Mouse (Mus musculus): ENCODE measurements around the gene Olfr462. TPM values are rescaled to one million over a fixed set of nuclear protein-coding genes. Genes with fewer than 3 reads are reported as not detected.
A peak's percentile ranks its signal among the peaks of the same experiment; 100 is the strongest.
"Not testable (repeated sequence)": the region's sequence is repeated elsewhere in the genome, so short reads cannot be mapped to it uniquely, and the experiment has no call there.

The Olfr462 gene
- polyA plus RNA-seq, 1 experiment from 2014 or later: not detected

DNA sequence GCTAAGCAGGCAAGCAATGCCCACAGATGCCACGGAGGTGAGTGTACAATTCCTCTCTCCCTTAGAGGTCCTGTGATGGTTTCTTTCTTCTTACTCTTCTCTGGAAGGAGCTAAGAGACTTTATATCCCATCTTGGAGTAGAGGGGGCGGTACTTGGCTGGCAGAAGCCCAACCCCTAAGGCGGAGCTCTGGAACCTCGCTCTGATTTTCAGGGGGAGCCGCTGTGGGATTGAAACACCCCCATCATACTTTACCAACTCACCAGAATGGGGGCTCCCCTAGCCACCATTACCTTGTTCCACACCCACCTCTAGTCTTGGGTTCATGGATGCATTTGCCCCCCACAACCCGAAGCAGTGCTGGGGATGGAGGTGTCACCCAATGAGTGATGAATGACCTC lies 16.6 kb downstream of the Olfr462 start, which contains the start of gene Epx:
Epx (minus strand) TSS at position 101 of the 400 bp plus-strand sequence.
- no peak for ATAC-seq (ENCODE audit: low FRiP score, low read depth)
- 84% methylated on average over 6 of the region's 6 CpGs for WGBS
- no peaks in the 10 kb centered on the region for H3K36me3 ChIP-seq

DNA sequence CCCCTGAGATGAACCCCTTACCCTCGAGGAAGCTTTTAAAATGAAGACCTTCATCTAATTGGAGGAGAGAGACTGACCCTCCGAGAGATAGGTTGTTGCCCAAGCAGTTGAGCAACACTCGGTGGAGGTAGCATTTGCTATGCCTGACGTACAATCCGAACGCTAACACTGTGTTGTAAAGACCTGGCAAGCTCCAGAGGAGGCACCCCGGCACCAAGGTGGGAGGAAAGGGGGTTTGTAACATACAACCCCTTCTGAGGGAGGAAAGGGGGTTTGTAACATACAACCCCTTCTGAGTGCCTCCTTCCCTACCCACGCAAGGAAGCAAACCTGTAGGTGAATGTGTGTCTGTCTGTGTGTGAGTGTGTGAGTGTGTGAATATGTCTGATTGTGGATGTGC lies 20.3 kb downstream of the Olfr462 start:
- Histone ChIP-seq H3K4me1 (replicated peaks) (no peaks in the 10 kb centered on the region), H3K27ac (replicated peaks) (no peak overlapping the region), H3K9ac (no peak overlapping the region), H3K36me3 (no peaks in the 10 kb centered on the region), H3K4me3 (no peak overlapping the region), H3K27me3 (no peaks in the 10 kb centered on the region), H3K9me3 (no peaks in the 10 kb centered on the region), H3K4me2 (no peak overlapping the region)
- no peak for ATAC-seq (ENCODE audit: low FRiP score, low read depth)
- 38% methylated on average over 8 of the region's 8 CpGs for WGBS

More for the DNA sequence above, 16.6 kb downstream of the Olfr462 start, which contains the start of gene Epx:
- no peak within 1 kb of the TSS for H3K4me3 ChIP-seq
- H3K9ac ChIP-seq: no peak within 1 kb of the TSS
- no peaks in the 10 kb centered on the region for H3K27me3 ChIP-seq
- no peak within 1 kb of the TSS for H3K27ac ChIP-seq (replicated peaks)
- H3K9me3 ChIP-seq: no peaks in the 10 kb centered on the region
- no peaks in the 10 kb centered on the region for H3K4me1 ChIP-seq (replicated peaks)
- no peak within 1 kb of the TSS for H3K4me2 ChIP-seq

DNA sequence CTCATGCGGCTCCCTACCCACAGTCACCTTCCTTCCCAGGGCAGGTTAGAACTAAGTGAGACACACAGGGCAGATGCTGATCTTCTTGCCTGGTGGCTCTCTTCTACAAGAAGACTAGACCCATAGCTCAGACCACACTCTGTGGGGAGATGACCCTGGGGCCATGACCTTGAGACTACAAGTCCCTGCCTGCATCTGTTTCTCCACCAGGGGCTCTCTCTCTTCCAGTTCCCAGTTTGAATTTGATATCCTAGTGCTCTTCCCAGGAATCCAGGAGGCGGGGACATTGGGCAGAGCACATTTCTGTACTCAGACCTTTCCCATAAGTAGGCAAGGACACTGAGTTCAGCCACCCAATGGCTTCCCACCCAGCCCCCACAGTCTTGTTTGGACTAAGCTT lies 22.0 kb downstream of the Olfr462 start:
- H3K9ac ChIP-seq: no peak overlapping the region
- H3K4me2 ChIP-seq: no peak overlapping the region
- no peaks in the 10 kb centered on the region for H3K36me3 ChIP-seq
- H3K4me1 ChIP-seq (replicated peaks): no peaks in the 10 kb centered on the region
- no peak overlapping the region for H3K4me3 ChIP-seq
- H3K27ac ChIP-seq (replicated peaks): no peak overlapping the region
- no peaks in the 10 kb centered on the region for H3K9me3 ChIP-seq
- 70% methylated on average over 2 of the region's 2 CpGs for WGBS
- H3K27me3 ChIP-seq: no peaks in the 10 kb centered on the region
- ATAC-seq (ENCODE audit: low FRiP score, low read depth): no peak

DNA sequence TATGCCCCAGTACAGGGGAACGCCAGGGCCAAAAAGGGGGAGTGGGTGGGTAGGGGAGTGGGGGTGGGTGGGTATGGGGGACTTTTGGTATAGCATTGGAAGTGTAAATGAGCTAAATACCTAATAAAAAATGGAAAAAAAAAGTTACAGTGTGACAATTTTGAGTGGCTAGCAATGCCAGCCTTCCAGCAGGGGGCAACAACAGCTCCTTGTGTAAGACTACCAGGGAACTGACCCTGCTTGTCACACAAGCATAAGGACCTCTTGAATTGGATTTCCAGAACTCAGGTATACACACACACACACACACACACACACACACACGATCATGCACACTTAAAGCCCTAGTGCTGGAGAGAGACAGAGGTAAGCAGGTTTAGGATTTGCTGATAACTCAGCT lies 25.2 kb downstream of the Olfr462 start:
- not testable (repeated sequence) for H3K4me2 ChIP-seq; H3K4me1 ChIP-seq (replicated peaks); H3K9me3 ChIP-seq; H3K27ac ChIP-seq (replicated peaks); ATAC-seq (ENCODE audit: low FRiP score, low read depth); H3K4me3 ChIP-seq; H3K9ac ChIP-seq; H3K27me3 ChIP-seq; H3K36me3 ChIP-seq
- WGBS: 100% methylated on average over 1 of the region's 2 CpGs

DNA sequence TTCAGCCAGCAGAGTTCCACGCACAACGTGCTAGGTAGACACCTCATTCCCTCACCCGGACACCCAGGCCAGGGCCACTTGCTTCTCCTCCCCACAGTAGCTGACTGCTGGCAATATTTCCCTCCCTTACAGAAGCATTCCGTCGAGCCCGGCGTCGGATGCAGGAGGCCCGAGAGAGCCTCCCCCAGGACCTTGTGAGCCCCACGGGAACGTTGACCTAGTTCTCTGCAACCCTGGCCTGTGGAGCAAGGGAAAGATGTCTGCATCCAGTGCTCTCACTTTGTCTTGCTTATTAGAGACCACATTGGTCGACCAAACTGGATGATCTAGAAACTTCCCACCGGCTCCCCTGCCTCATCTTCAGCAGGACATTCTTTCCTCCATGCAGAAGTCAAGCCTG lies 29.3 kb downstream of the Olfr462 start:
- Histone ChIP-seq H3K9ac (no peak overlapping the region), H3K27me3 (no peaks in the 10 kb centered on the region), H3K4me3 (no peak overlapping the region), H3K36me3 (0 out of 2 replicates have a peak, but pooled peaks cover 3% of the 10 kb centered on the region), H3K9me3 (no peaks in the 10 kb centered on the region), H3K27ac (replicated peaks) (no peak overlapping the region), H3K4me1 (replicated peaks) (no peaks in the 10 kb centered on the region), H3K4me2 (no peak overlapping the region)
- WGBS: 93% methylated on average over 13 of the region's 13 CpGs
- no peak for ATAC-seq (ENCODE audit: low FRiP score, low read depth)

DNA sequence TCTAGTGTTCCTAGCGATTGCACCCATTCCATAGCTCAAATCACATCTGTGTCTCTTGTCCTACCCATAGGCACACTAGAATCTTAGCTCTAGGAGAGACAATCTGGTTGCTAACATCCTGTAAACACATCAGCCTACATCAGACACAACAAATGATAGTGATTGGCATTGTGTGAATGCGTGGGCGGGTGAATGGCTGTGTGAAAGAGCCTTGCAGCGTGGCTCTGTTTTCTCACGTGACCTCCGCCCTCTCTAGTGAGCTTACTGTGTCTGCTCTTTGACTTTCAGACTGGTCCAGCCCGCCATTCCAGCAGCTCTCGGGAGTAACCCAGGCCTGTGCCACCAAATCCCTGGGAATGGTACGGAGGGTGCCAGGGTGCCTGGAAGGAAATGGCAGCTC lies 31.6 kb downstream of the Olfr462 start:
- no peak for ATAC-seq (ENCODE audit: low FRiP score, low read depth)
- H3K27ac ChIP-seq (replicated peaks): no peak overlapping the region
- H3K4me1 ChIP-seq (replicated peaks): no peaks in the 10 kb centered on the region
- no peak overlapping the region for H3K4me2 ChIP-seq
- no peaks in the 10 kb centered on the region for H3K27me3 ChIP-seq
- WGBS: 60% methylated on average over 9 of the region's 9 CpGs
- H3K9ac ChIP-seq: no peak overlapping the region
- H3K9me3 ChIP-seq: no peaks in the 10 kb centered on the region
- H3K4me3 ChIP-seq: no peak overlapping the region
- 0 out of 2 replicates have a peak, but pooled peaks cover 3% of the 10 kb centered on the region for H3K36me3 ChIP-seq

DNA sequence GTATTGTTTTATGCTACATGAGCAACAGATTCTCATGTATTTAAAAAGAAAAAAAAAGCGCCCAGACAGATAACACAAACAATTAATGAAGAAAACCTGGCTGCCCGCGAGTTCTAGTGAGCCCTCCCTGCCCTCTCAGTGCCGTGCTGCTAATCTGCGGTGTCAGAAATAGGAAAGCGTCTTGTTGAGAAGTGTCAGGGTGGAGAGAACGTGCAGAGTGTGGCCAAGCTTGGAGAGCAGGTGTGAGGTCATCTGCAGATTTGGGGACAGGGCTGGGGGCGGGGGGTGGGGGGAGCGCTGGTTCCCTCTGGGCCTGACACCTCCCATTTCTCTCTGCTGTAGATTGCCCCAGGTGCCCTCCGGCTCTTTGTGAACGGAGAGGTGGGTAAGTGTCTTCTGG lies 32.8 kb downstream of the Olfr462 start:
- H3K4me1 ChIP-seq (replicated peaks): no peaks in the 10 kb centered on the region
- 0 out of 2 replicates have a peak, but pooled peaks cover 3% of the 10 kb centered on the region for H3K36me3 ChIP-seq
- no peak for ATAC-seq (ENCODE audit: low FRiP score, low read depth)
- no peaks in the 10 kb centered on the region for H3K9me3 ChIP-seq
- no peak overlapping the region for H3K27ac ChIP-seq (replicated peaks)
- 95% methylated on average over 11 of the region's 11 CpGs for WGBS
- no peak overlapping the region for H3K4me3 ChIP-seq
- H3K27me3 ChIP-seq: no peaks in the 10 kb centered on the region
- H3K9ac ChIP-seq: no peak overlapping the region
- no peak overlapping the region for H3K4me2 ChIP-seq

DNA sequence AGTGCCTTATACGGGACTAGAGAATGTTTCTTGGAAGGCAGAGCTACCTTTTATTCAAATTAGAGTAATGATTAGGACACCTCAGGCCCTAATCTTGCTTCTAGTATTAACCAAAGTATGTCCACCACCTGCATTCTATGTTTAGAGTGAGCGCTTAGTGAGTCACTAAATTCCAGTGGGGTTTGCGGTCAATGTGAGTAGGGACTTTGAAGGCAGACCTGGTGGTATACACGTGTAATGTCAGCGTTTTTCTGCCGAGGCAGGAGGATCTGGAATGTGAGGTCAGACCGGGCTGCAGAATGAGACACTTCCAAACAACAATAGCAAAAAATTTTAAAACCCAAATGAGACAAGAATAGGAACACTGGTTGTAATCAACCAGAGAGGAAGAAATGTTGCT lies 37.5 kb downstream of the Olfr462 start:
- no peaks in the 10 kb centered on the region for H3K36me3 ChIP-seq
- no peak overlapping the region for H3K4me2 ChIP-seq
- H3K27me3 ChIP-seq: no peaks in the 10 kb centered on the region
- ATAC-seq (ENCODE audit: low FRiP score, low read depth): no peak
- H3K9me3 ChIP-seq: no peaks in the 10 kb centered on the region
- no peak overlapping the region for H3K9ac ChIP-seq
- no peak overlapping the region for H3K27ac ChIP-seq (replicated peaks)
- no peak overlapping the region for H3K4me3 ChIP-seq
- H3K4me1 ChIP-seq (replicated peaks): peaks cover 11% of the 10 kb centered on the region
- 90% methylated on average over 7 of the region's 7 CpGs for WGBS

DNA sequence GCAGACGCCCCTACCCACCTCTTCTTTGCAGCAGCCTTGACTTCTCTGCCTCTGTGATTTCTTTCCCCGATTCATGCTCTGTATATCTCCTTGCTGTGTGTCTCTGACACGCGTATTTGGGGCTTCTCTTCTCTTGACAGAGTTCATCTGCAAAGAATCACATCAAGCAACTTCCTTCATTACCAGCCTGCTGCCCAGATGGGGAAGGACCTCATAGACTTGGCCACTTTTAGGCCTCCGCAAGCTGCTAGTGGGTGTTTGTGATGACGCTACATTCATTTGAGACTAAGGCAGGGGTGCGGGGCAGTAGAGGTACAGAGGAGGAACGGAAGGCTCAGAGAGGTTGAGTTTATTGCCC lies 38.5 kb downstream of the Olfr462 start:
- Histone ChIP-seq H3K27me3 (no peaks in the 10 kb centered on the region), H3K9me3 (no peaks in the 10 kb centered on the region), H3K9ac (peak overlapping the region; percentile 53), H3K4me1 (replicated peaks) (peaks cover 11% of the 10 kb centered on the region), H3K4me2 (peak overlapping the region; percentile 81), H3K36me3 (no peaks in the 10 kb centered on the region), H3K27ac (replicated peaks) (peak overlapping the region; percentile 77), H3K4me3 (peak overlapping the region; percentile 55)
- WGBS: 30% methylated on average over 8 of the region's 8 CpGs
- ATAC-seq (ENCODE audit: low FRiP score, low read depth): no peak; the same call in 1 of the 2 replicates

DNA sequence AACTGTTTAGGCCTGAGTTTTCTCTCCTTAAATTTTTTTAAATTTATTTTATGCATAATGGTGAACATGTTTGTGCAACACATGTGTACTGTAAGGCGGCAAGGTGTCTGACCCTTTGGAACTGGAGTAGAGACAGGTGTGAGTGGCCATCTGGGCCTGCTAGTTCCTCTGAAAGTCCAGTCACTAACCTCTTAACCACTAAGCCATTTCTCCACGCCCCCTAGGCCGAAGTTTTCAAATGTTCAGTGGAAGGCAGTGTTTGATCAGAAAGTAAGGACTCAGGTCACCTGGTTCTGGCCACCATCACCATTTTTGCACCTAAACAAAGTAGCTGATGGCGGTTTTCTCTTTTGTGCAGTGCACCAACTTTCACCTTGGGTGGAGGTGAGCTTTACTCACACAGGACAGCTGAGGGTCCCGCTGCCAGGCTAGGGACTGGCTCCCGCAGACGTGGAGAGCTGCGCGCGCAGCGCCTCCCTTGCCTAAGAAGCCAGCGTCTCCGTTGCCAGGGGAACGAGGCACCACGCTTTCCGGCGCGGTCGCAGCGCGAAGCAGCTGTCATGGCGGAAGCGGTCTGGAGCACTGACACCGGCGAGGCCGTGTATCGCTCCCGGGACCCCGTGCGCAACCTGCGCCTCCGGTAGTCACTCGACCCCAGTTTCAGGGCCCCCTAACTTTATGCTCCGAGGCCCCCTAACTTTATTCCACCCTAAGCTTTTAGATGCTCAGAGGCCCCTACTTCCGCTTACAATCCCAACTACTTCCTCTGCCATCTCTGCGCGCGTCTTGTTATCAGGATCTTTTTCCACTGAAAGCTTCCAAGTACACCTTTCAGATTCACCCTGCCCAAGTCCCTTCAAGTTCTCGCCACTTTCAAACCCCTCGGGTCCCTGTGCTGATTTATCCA lies 39.1 kb downstream of the Olfr462 start, which contains the start of gene Mks1:
Mks1 (plus strand) TSS at position 526 of the 907 bp plus-strand sequence.
- Histone ChIP-seq H3K9me3 (no peaks in the 10 kb centered on the region), H3K4me2 (peak within 1 kb of the TSS; percentile 81), H3K36me3 (no peaks in the 10 kb centered on the region), H3K4me1 (replicated peaks) (peaks cover 11% of the 10 kb centered on the region), H3K27ac (replicated peaks) (peak within 1 kb of the TSS; percentile 77), H3K27me3 (no peaks in the 10 kb centered on the region), H3K9ac (peak within 1 kb of the TSS; percentile 53), H3K4me3 (peak within 1 kb of the TSS; percentile 55)
- ATAC-seq (ENCODE audit: low FRiP score, low read depth): peak; percentile 94
- 5% methylated on average over 40 of the region's 40 CpGs for WGBS

DNA sequence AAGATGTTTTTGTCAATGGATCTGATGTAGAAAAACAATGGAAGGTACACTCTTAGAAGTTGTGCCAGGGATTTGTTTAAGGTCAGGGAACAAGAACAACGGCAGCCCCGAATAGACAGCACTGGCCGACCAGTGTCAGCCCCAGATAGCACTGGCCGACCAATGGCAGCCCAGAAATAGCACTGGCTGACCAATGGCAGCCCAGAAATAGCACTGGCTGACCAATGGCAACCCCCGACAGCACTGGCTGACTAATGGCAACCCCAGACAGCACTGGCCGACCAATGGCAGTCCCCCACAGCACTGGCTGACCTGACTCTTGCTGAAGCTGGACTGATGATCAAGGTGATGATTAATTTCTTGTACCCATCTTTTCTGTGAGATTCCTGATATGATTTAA lies 44.2 kb downstream of the Olfr462 start:
- Histone ChIP-seq H3K9ac (no peak overlapping the region), H3K4me3 (no peak overlapping the region), H3K27me3 (no peaks in the 10 kb centered on the region), H3K27ac (replicated peaks) (no peak overlapping the region), H3K9me3 (no peaks in the 10 kb centered on the region), H3K4me2 (no peak overlapping the region), H3K36me3 (no peaks in the 10 kb centered on the region), H3K4me1 (replicated peaks) (peaks cover 4% of the 10 kb centered on the region; the same call in 1 of the 2 replicates)
- ATAC-seq (ENCODE audit: low FRiP score, low read depth): no peak
- 72% methylated on average over 6 of the region's 6 CpGs for WGBS

DNA sequence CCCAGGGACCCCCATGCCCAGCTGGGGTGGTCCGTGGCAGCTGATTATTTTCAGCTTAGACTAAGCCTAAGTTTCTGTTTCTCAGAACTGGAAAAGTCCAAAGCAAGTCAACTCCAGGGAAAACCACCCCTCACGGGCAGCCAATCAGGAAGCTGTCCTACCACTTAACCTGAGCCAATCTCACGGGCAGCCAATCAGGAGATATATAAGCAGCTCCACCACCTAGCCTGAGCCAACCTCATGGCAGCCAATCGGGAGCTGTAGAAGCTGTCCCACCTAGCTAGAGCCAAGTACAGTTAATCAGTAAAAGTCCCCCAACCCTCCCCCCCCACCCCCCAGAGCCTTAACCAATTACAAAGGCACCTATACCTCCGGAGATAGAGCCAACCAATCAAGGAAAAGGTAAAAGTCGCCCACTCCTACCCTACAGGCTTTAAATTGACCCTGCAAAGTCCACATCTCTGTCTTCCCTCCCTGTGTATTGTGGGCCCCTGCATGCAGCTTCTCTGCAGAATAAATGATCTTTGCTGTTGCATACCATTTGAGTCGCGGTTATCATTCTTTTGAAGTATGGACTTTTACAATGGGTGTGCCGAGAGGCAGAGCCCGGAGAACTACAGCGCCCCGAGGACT lies 45.0 kb downstream of the Olfr462 start:
- H3K27ac ChIP-seq (replicated peaks): no peak overlapping the region
- H3K4me2 ChIP-seq: no peak overlapping the region
- 80% methylated on average over 12 of the region's 12 CpGs for WGBS
- H3K4me1 ChIP-seq (replicated peaks): no peaks in the 10 kb centered on the region
- no peak overlapping the region for H3K4me3 ChIP-seq
- no peak for ATAC-seq (ENCODE audit: low FRiP score, low read depth)
- H3K36me3 ChIP-seq: no peaks in the 10 kb centered on the region
- no peak overlapping the region for H3K9ac ChIP-seq
- no peaks in the 10 kb centered on the region for H3K27me3 ChIP-seq
- no peaks in the 10 kb centered on the region for H3K9me3 ChIP-seq

Data from hindbrain, embryonic 15.5 days (tissue).